Mouse (Mus musculus) lung, postnatal 25 days (tissue): Measurements from ENCODE around the gene Esp6.
"Not testable (repeated sequence)": the region's sequence is repeated elsewhere in the genome, so short reads cannot be mapped to it uniquely, and the experiment has no call there.

ENCODE experiments used
- DNase-seq: peaks from one replicate; pipeline ENCODE4 v3.0.0; 2022; ENCODE audit warnings: low spot score

Gene Esp6

GRCm38 (mm10) chr17:40561207-40561606 lies at the start of gene Esp6:
Esp6 (plus strand) TSS chr17:40561507.
- DNase-seq = no peak

GRCm38 (mm10) chr17:40519818-40520217 lies 41.5 kb upstream of the Esp6 start, which contains the start of gene Esp8:
Esp8 (plus strand) TSS chr17:40520022.
- no peak for DNase-seq

GRCm38 (mm10) chr17:40529813-40530212 lies 31.5 kb upstream of the Esp6 start:
- DNase-seq = no peak

GRCm38 (mm10) chr17:40531147-40531546 lies 30.2 kb upstream of the Esp6 start:
- no peak for DNase-seq

- not testable (repeated sequence) for DNase-seq
These were observed 14.3 kb upstream of the Esp6 start for GRCm38 (mm10) chr17:40547005-40547404.

- no peak for DNase-seq
These were observed 7.8 kb upstream of the Esp6 start for GRCm38 (mm10) chr17:40553470-40553869.

GRCm38 (mm10) chr17:40583906-40584305 lies 22.6 kb downstream of the Esp6 start:
- not testable (repeated sequence) for DNase-seq

GRCm38 (mm10) chr17:40591297-40591696 lies 30.0 kb downstream of the Esp6 start:
- DNase-seq = no peak

GRCm38 (mm10) chr17:40598294-40598693 lies 37.0 kb downstream of the Esp6 start, which contains the start of gene Esp4:
Esp4 (plus strand) TSS chr17:40598594.
- no peak for DNase-seq
